Mouse (Mus musculus): Measurements from ENCODE around the gene Sstr1. TPM values are rescaled to one million over a fixed set of nuclear protein-coding genes. Genes with fewer than 3 reads are reported as not detected.
A peak's percentile ranks its signal among the peaks of the same experiment; 100 is the strongest.

Gene Sstr1
- polyA plus RNA-seq, 1 experiment from 2014 or later, result 1.4 TPM

GRCm38 (mm10) chr12:58232489-58232888, 20.9 kb downstream of the Sstr1 start:
- no peaks in the 10 kb centered on the region for H3K9me3 ChIP-seq

GRCm38 (mm10) chr12:58251901-58252300, 40.3 kb downstream of the Sstr1 start:
- ATAC-seq, result no peak
- no peak overlapping the region for H3K4me2 ChIP-seq (replicated peaks)
- H3K4me1 ChIP-seq (replicated peaks), result no peaks in the 10 kb centered on the region
- H3K27me3 ChIP-seq (replicated peaks), result no peaks in the 10 kb centered on the region
- no peaks in the 10 kb centered on the region for H3K9me3 ChIP-seq
- no peak overlapping the region for H3K9ac ChIP-seq
- no peak overlapping the region for H3K4me3 ChIP-seq (replicated peaks)
- H3K36me3 ChIP-seq, result no peaks in the 10 kb centered on the region
- WGBS, result 89% methylated on average over 1 of the region's 1 CpGs
- no peak overlapping the region for H3K27ac ChIP-seq

More at GRCm38 (mm10) chr12:58232489-58232888, 20.9 kb downstream of the Sstr1 start:
- ATAC-seq, result peak; percentile 62; the same call in 1 of the 2 replicates
- WGBS, result 75% methylated on average over 2 of the region's 2 CpGs
- H3K36me3 ChIP-seq, result no peaks in the 10 kb centered on the region
- no peaks in the 10 kb centered on the region for H3K27me3 ChIP-seq (replicated peaks)
- H3K4me2 ChIP-seq (replicated peaks), result no peak overlapping the region
- H3K4me3 ChIP-seq (replicated peaks), result no peak overlapping the region
- H3K9ac ChIP-seq, result no peak overlapping the region
- no peak overlapping the region for H3K27ac ChIP-seq
- H3K4me1 ChIP-seq (replicated peaks), result 0 out of 2 replicates have a peak, but pooled peaks cover 2% of the 10 kb centered on the region

Other genes with a start within 250 kb of the Sstr1 start
- gene Clec14a, start 57.5 kb downstream of the Sstr1 start, polyA plus RNA-seq (2015; fragmentation: Nextera tagmentation; extraction: Ambion mirVana), result 8.7 and 9.6 TPM in 2 replicates